Mouse (Mus musculus) C2C12 (cell line): ENCODE measurements around the gene Sdad1.
"Not testable (repeated sequence)": the region's sequence is repeated elsewhere in the genome, so short reads cannot be mapped to it uniquely, and the experiment has no call there.

Experiments
- CTCF ChIP-seq: IDR thresholded peaks from one replicate; pipeline ENCODE4 v1.5.1; 2011; ENCODE audit not compliant: control insufficient read depth, insufficient read depth, insufficient read length
- MAX ChIP-seq: IDR thresholded peaks from one replicate; pipeline ENCODE4 v1.6.1; 2011; ENCODE audit warnings: mild to moderate bottlenecking, control low read depth
- MYOD1 ChIP-seq: IDR thresholded peaks from one replicate; pipeline ENCODE4 v1.6.1; 2011; ENCODE audit warnings: low read depth; ENCODE audit not compliant: control insufficient read depth, insufficient read length
- MYOG ChIP-seq: IDR thresholded peaks from one replicate; pipeline ENCODE4 v1.6.1; 2011; ENCODE audit not compliant: control insufficient read depth, insufficient read length; ENCODE audit errors: extremely low read depth

DNA sequence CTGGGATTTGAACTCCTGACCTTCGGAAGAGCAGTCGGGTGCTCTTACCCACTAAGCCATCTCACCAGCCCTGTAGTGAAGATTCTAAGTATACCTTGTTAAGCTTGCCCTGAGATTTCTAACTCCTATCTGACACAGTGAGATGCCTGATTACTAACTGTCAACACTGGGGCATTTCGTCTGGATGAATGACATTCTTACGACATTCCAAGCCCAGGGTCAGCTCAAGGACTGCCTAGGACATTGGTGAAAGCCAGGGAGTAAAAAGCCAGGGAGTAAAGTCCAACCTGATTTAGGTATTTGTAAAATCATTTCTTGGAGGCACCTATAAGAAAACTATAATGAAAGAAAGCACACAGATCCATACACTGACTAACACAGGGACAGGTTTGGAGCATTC, 42.4 kb upstream of the Sdad1 start:
- TF ChIP-seq CTCF, MAX, MYOD1, MYOG: not testable (repeated sequence)
